Mouse (Mus musculus) right cerebral cortex, adult 2 months (tissue): ENCODE results near the gene Srsf11.

Experiments used
- DNase-seq, 2 experiments: peaks; one replicate each; pipeline ENCODE4 v3.0.0; 2021 to 2022; ENCODE audit warnings: low spot score in 2 of 2

Gene Srsf11

GRCm38 (mm10) chr3:157979619-157980018 is 56.8 kb downstream of the Srsf11 start:
- DNase-seq = no peak

GRCm38 (mm10) chr3:157973236-157973635 is 63.2 kb downstream of the Srsf11 start:
- DNase-seq = no peak

GRCm38 (mm10) chr3:157971151-157971550 is 65.3 kb downstream of the Srsf11 start:
- no peak for DNase-seq
